Mouse (Mus musculus): Measurements from ENCODE around the gene Dnajc7.

- TF ChIP-seq POLR2A (IDR thresholded peaks at IDR 0.05; ENCODE audit: borderline replicate concordance, control insufficient read depth, low read depth, low read length) (no peak), CTCF (IDR thresholded peaks at IDR 0.05; ENCODE audit: control insufficient read depth, insufficient read depth, low read length) (no peak)
Measured at GRCm38 (mm10) chr11:100549466-100549865, 70.5 kb downstream of the Dnajc7 start.

All from bone marrow, adult 2 months (tissue).